Mouse (Mus musculus): ENCODE measurements around the gene Ptar1.

DNA sequence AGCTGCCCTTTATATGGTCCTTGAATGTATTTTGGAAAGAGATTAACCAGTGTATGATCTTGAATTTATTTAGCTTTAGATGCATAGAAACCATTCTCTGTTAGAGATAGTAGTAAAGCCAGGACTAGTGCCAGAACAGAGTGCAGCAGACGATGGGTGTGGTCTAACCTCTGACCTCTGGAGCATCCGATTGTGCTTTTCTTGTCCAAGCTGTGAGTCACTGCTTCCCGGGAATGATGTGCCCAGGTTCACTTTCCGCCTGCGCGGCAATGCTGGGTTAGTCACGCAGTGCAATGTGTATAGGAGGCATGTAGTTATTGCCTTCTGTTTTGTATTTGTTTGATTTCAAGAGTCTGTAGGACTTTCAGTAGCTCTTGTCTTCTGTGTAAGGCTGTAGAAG lies 11.1 kb downstream of the Ptar1 start:
- no peak for TF ChIP-seq GATA1 (IDR thresholded peaks at IDR 0.05; ENCODE audit: low read length)
- no peak for TF ChIP-seq TAL1 (IDR thresholded peaks at IDR 0.05; ENCODE audit: low read length)
